Comparison of ENCODE assay signal across 22 mouse cellular contexts in the genomic region with DNA sequence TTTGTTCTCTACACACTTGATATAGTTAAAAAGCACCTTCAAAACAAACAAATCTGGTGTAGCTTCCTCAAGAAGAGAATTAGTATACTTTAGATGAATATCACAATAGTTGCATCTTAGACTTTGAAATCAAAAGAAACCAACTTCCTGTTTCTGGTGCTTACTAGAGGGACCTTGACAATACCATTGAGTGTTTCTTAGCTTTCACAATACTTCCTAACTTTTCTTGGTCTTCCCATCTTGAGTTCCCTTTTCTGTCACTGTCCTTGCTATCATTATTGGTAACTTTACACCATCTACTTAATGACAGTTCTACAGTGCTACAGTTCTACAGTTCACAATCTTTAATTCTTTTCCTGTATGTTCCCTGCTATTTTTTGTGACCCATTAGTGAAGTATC.
DNase-seq lines count a peak whose midpoint lies in the region; ATAC-seq and TF ChIP-seq lines count a peak whose summit lies in the region.
"Had no signal": no experiment of that assay in that cellular context is flagged by ENCODE, and none has a peak within 500 bp of the region (broad histone marks: within the 10 kb centered on the region; RNA-seq: fewer than 3 reads in every experiment).

No protein-coding gene starts in this region.

- no peak overlapping the region for H3K27ac ChIP-seq in midbrain, postnatal 0 days (ENCODE audit: low read depth, low read length)

- H3K4me2 ChIP-seq in midbrain, postnatal 0 days (ENCODE audit: low read depth, low read length, poor library complexity, severe bottlenecking), result no peak overlapping the region

- H3K27me3 ChIP-seq in midbrain, postnatal 0 days (ENCODE audit: insufficient read depth, low read length), result no peaks in the 10 kb centered on the region
- H3K27me3 ChIP-seq: CH12.LX had no signal

- peak; percentile 39; the same call in 1 of the 2 replicates for ATAC-seq in common myeloid progenitor, adult 5-6 weeks (replicated peaks; ENCODE audit: low read depth, poor library complexity, severe bottlenecking)
- peak; percentile 91 for ATAC-seq in granulocyte monocyte progenitor cell, adult 5-6 weeks (replicated peaks; ENCODE audit: poor library complexity, severe bottlenecking)
- peak; percentile 79 for ATAC-seq in megakaryocyte, adult 5-6 weeks (ENCODE audit: poor library complexity, severe bottlenecking)
- ATAC-seq in megakaryocyte progenitor cell, adult 5-6 weeks (replicated peaks; ENCODE audit: poor library complexity), result peak; percentile 91
- ATAC-seq in midbrain, postnatal 0 days (ENCODE audit: low FRiP score), result no peak
- ATAC-seq: activated CD4-positive, CD25-positive, alpha-beta regulatory T cell, adult 4 months; CD4-positive, CD25-positive, alpha-beta regulatory T cell, adult 4 months; Patski had no signal

- no peaks in the 10 kb centered on the region for H3K4me1 ChIP-seq in midbrain, postnatal 0 days (ENCODE audit: insufficient read depth, low read length)

- TF ChIP-seq CTCF in midbrain, postnatal 0 days (IDR thresholded peaks at IDR 0.05), result no peak

- DNase-seq in lung, postnatal 14 days, result no peak
- DNase-seq in midbrain, postnatal 0 days (ENCODE audit: low spot score), result no peak
- no peak for DNase-seq in urinary bladder, postnatal 25 days (ENCODE audit: low spot score)
- DNase-seq in urinary bladder, postnatal 4 days (ENCODE audit: low spot score in 2 of 2), result no peak
- DNase-seq: adrenal gland, adult 2 months; adrenal gland, adult 8-10 months; adrenal gland, postnatal 10 days; adrenal gland, postnatal 14 days; adrenal gland, postnatal 25 days; adrenal gland, postnatal 36 days; B cell, adult 2 months; cerebellum, adult 11 months; cerebellum, adult 11-12 months had no signal

- no peak overlapping the region for H3K4me3 ChIP-seq in midbrain, postnatal 0 days (ENCODE audit: low read depth, low read length)

- no peaks in the 10 kb centered on the region for H3K9me3 ChIP-seq in midbrain, postnatal 0 days (ENCODE audit: low read length)
- H3K9me3 ChIP-seq: G1E had no signal

- H3K9ac ChIP-seq in midbrain, postnatal 0 days (replicated peaks; ENCODE audit: low read length, poor library complexity, severe bottlenecking), result no peak overlapping the region

- no peaks in the 10 kb centered on the region for H3K36me3 ChIP-seq in midbrain, postnatal 0 days (ENCODE audit: insufficient read depth, low read length)
- H3K36me3 ChIP-seq: G1E had no signal
